Mouse (Mus musculus): Measurements from ENCODE around the gene Ms4a6d. TPM values are rescaled to one million over a fixed set of nuclear protein-coding genes. Genes with fewer than 3 reads are reported as not detected.

Ms4a6d gene
- polyA plus RNA-seq, 1 experiment: not detected

GRCm38 (mm10) chr19:11634330-11634729 is 29.7 kb upstream of the Ms4a6d start:
- Histone ChIP-seq H3K79me2 (ENCODE audit: control insufficient read depth, insufficient read depth) (no peaks in the 10 kb centered on the region), H3K27me3 (ENCODE audit: control insufficient read depth, insufficient read depth, insufficient read length) (no peaks in the 10 kb centered on the region), H3K36me3 (ENCODE audit: control insufficient read depth, insufficient read depth) (no peaks in the 10 kb centered on the region), H3K4me3 (ENCODE audit: insufficient read depth, poor library complexity, severe bottlenecking) (no peak overlapping the region), H3K79me3 (ENCODE audit: low read depth) (no peaks in the 10 kb centered on the region), H3ac (ENCODE audit: control insufficient read depth, insufficient read length, low read depth) (no peak overlapping the region)
- TF ChIP-seq CTCF (IDR thresholded peaks at IDR 0.05; ENCODE audit: control insufficient read depth, insufficient read depth, insufficient read length) (no peak), CEBPB (IDR thresholded peaks at IDR 0.05; ENCODE audit: low read depth) (no peak), MAX (IDR thresholded peaks at IDR 0.05) (no peak), MYOD1 (IDR thresholded peaks at IDR 0.05; ENCODE audit: control insufficient read depth, insufficient read length, low read depth) (no peak), USF1 (IDR thresholded peaks at IDR 0.05; ENCODE audit: low read depth) (no peak), MYOG (IDR thresholded peaks at IDR 0.05; ENCODE audit: control insufficient read depth, extremely low read depth, insufficient read length) (no peak), FOSL1 (IDR thresholded peaks at IDR 0.05; ENCODE audit: insufficient read depth, low read length, poor library complexity, severe bottlenecking) (no peak)

DNA sequence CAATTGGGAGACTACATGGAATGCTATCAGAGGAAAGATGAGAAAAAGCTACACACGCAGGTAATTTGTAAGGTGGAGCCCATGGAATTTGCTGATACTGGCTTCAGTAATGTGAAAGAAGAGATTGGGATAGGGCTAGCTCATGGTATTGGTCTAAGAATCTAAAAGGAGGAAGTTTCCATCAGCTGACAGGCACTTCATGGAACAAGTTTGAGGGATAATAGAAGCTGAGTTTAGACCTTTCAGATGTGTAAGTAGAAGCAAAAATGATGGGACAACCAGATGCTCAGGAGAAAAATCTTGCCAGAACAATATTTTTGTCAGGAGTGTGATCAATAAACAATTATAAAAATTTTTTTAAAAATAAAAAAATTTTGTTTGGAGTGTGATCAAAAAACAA is 29.1 kb upstream of the Ms4a6d start:
- Histone ChIP-seq H3K4me3 (ENCODE audit: insufficient read depth, poor library complexity, severe bottlenecking) (no peak overlapping the region), H3K27me3 (ENCODE audit: control insufficient read depth, insufficient read depth, insufficient read length) (no peaks in the 10 kb centered on the region), H3K36me3 (ENCODE audit: control insufficient read depth, insufficient read depth) (no peaks in the 10 kb centered on the region), H3ac (ENCODE audit: control insufficient read depth, insufficient read length, low read depth) (no peak overlapping the region), H3K79me3 (ENCODE audit: low read depth) (no peaks in the 10 kb centered on the region), H3K79me2 (ENCODE audit: control insufficient read depth, insufficient read depth) (no peaks in the 10 kb centered on the region)
- no peak for TF ChIP-seq CTCF (IDR thresholded peaks at IDR 0.05; ENCODE audit: control insufficient read depth, insufficient read depth, insufficient read length)
- TF ChIP-seq FOSL1 (IDR thresholded peaks at IDR 0.05; ENCODE audit: insufficient read depth, low read length, poor library complexity, severe bottlenecking): no peak
- TF ChIP-seq MYOD1 (IDR thresholded peaks at IDR 0.05; ENCODE audit: control insufficient read depth, insufficient read length, low read depth): no peak
- no peak for TF ChIP-seq MYOG (IDR thresholded peaks at IDR 0.05; ENCODE audit: control insufficient read depth, extremely low read depth, insufficient read length)
- TF ChIP-seq CEBPB (IDR thresholded peaks at IDR 0.05; ENCODE audit: low read depth): no peak
- TF ChIP-seq MAX (IDR thresholded peaks at IDR 0.05): no peak
- TF ChIP-seq USF1 (IDR thresholded peaks at IDR 0.05; ENCODE audit: low read depth): no peak

DNA sequence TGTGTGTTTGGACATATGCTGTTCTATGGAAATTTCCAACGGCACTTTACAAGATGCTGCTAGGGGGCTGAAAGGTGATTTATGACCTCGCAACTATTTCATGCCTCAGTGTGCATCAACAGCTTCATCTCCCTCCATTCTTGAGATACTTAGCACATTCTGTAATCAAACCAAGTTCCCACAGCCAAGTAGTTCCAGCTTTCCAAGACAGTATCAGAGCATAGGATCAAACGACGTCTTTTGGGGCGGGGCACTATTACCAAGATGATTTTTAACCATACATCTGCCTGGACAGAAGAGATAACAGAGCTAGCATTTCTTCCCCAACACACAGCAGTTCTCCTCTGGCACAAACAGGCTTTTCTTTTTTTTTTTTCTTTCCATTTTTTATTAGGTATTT is 20.6 kb upstream of the Ms4a6d start:
- Histone ChIP-seq H3K27me3 (ENCODE audit: control insufficient read depth, insufficient read depth, insufficient read length) (no peaks in the 10 kb centered on the region), H3K4me3 (ENCODE audit: insufficient read depth, poor library complexity, severe bottlenecking) (no peak overlapping the region), H3K79me3 (ENCODE audit: low read depth) (no peaks in the 10 kb centered on the region), H3K79me2 (ENCODE audit: control insufficient read depth, insufficient read depth) (no peaks in the 10 kb centered on the region), H3K36me3 (ENCODE audit: control insufficient read depth, insufficient read depth) (no peaks in the 10 kb centered on the region), H3ac (ENCODE audit: control insufficient read depth, insufficient read length, low read depth) (no peak overlapping the region)
- TF ChIP-seq USF1 (IDR thresholded peaks at IDR 0.05; ENCODE audit: low read depth): no peak
- no peak for TF ChIP-seq MYOG (IDR thresholded peaks at IDR 0.05; ENCODE audit: control insufficient read depth, extremely low read depth, insufficient read length)
- TF ChIP-seq FOSL1 (IDR thresholded peaks at IDR 0.05; ENCODE audit: insufficient read depth, low read length, poor library complexity, severe bottlenecking): no peak
- TF ChIP-seq CTCF (IDR thresholded peaks at IDR 0.05; ENCODE audit: control insufficient read depth, insufficient read depth, insufficient read length): no peak
- no peak for TF ChIP-seq MYOD1 (IDR thresholded peaks at IDR 0.05; ENCODE audit: control insufficient read depth, insufficient read length, low read depth)
- no peak for TF ChIP-seq MAX (IDR thresholded peaks at IDR 0.05)
- TF ChIP-seq CEBPB (IDR thresholded peaks at IDR 0.05; ENCODE audit: low read depth): no peak

DNA sequence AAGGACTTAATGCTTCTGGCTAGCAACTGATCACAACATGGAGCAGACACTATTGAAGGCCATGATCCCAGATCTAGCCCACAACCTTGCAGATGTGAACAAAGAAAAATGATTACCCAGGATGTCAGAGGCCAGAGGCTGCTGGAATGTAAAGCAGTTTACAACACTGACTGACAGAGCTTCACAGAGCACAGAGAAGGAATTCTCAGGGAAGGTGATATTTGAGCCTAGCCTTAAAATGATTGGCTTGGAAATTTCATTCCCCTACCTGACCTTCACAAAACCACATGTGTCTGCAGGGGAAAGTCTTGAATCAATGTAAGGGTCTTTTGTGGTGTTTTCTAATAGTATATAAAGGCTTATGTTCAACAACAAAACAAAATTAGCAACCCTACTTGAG is 20.2 kb upstream of the Ms4a6d start:
- H3K79me3 ChIP-seq (ENCODE audit: low read depth): no peaks in the 10 kb centered on the region
- TF ChIP-seq MYOG (IDR thresholded peaks at IDR 0.05; ENCODE audit: control insufficient read depth, extremely low read depth, insufficient read length) (no peak), FOSL1 (IDR thresholded peaks at IDR 0.05; ENCODE audit: insufficient read depth, low read length, poor library complexity, severe bottlenecking) (no peak), CEBPB (IDR thresholded peaks at IDR 0.05; ENCODE audit: low read depth) (no peak), MAX (IDR thresholded peaks at IDR 0.05) (no peak), MYOD1 (IDR thresholded peaks at IDR 0.05; ENCODE audit: control insufficient read depth, insufficient read length, low read depth) (no peak), CTCF (IDR thresholded peaks at IDR 0.05; ENCODE audit: control insufficient read depth, insufficient read depth, insufficient read length) (no peak)
- no peaks in the 10 kb centered on the region for H3K79me2 ChIP-seq (ENCODE audit: control insufficient read depth, insufficient read depth)
- H3K36me3 ChIP-seq (ENCODE audit: control insufficient read depth, insufficient read depth): no peaks in the 10 kb centered on the region
- H3K27me3 ChIP-seq (ENCODE audit: control insufficient read depth, insufficient read depth, insufficient read length): no peaks in the 10 kb centered on the region
- H3K4me3 ChIP-seq (ENCODE audit: insufficient read depth, poor library complexity, severe bottlenecking): no peak overlapping the region
- no peak overlapping the region for H3ac ChIP-seq (ENCODE audit: control insufficient read depth, insufficient read length, low read depth)

DNA sequence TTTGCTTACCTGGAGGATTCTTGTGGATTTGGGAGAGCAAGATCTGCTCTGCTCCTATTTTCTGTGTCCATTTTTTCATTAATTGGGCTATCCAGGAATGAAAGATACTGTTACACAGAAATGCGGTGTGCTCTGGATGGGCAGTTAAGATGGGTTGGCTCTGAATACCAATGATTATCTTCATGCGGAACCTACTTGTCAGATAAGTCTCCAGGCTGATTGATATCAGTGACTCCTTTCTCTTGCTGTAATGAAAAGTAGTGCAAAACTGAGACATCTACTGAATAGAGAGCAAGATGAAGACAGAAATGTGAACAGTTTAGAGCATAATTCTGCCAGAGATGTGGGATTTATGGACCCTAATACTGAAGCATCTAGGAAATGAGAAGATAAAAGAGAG is 18.9 kb upstream of the Ms4a6d start, which contains the start of gene Ms4a2:
Gene Ms4a2, minus strand, starts transcription at position 169 of the 400 bp plus-strand sequence.
- Histone ChIP-seq H3K79me2 (ENCODE audit: control insufficient read depth, insufficient read depth) (no peaks in the 10 kb centered on the region), H3K27me3 (ENCODE audit: control insufficient read depth, insufficient read depth, insufficient read length) (no peaks in the 10 kb centered on the region), H3K4me3 (ENCODE audit: insufficient read depth, poor library complexity, severe bottlenecking) (no peak within 1 kb of the TSS), H3K79me3 (ENCODE audit: low read depth) (no peaks in the 10 kb centered on the region), H3ac (ENCODE audit: control insufficient read depth, insufficient read length, low read depth) (no peak within 1 kb of the TSS), H3K36me3 (ENCODE audit: control insufficient read depth, insufficient read depth) (no peaks in the 10 kb centered on the region)
- TF ChIP-seq CTCF (IDR thresholded peaks at IDR 0.05; ENCODE audit: control insufficient read depth, insufficient read depth, insufficient read length) (no peak), USF1 (IDR thresholded peaks at IDR 0.05; ENCODE audit: low read depth) (no peak), FOSL1 (IDR thresholded peaks at IDR 0.05; ENCODE audit: insufficient read depth, low read length, poor library complexity, severe bottlenecking) (no peak), MYOD1 (IDR thresholded peaks at IDR 0.05; ENCODE audit: control insufficient read depth, insufficient read length, low read depth) (no peak), MYOG (IDR thresholded peaks at IDR 0.05; ENCODE audit: control insufficient read depth, extremely low read depth, insufficient read length) (no peak), CEBPB (IDR thresholded peaks at IDR 0.05; ENCODE audit: low read depth) (no peak), MAX (IDR thresholded peaks at IDR 0.05) (no peak)

GRCm38 (mm10) chr19:11617983-11618382 is 13.3 kb upstream of the Ms4a6d start:
- H3K79me3 ChIP-seq (ENCODE audit: low read depth): no peaks in the 10 kb centered on the region
- TF ChIP-seq USF1 (IDR thresholded peaks at IDR 0.05; ENCODE audit: low read depth): no peak
- TF ChIP-seq CEBPB (IDR thresholded peaks at IDR 0.05; ENCODE audit: low read depth): no peak
- TF ChIP-seq MAX (IDR thresholded peaks at IDR 0.05): no peak
- TF ChIP-seq CTCF (IDR thresholded peaks at IDR 0.05; ENCODE audit: control insufficient read depth, insufficient read depth, insufficient read length): no peak
- TF ChIP-seq MYOG (IDR thresholded peaks at IDR 0.05; ENCODE audit: control insufficient read depth, extremely low read depth, insufficient read length): no peak
- TF ChIP-seq MYOD1 (IDR thresholded peaks at IDR 0.05; ENCODE audit: control insufficient read depth, insufficient read length, low read depth): no peak
- TF ChIP-seq FOSL1 (IDR thresholded peaks at IDR 0.05; ENCODE audit: insufficient read depth, low read length, poor library complexity, severe bottlenecking): no peak
- no peak overlapping the region for H3K4me3 ChIP-seq (ENCODE audit: insufficient read depth, poor library complexity, severe bottlenecking)
- no peaks in the 10 kb centered on the region for H3K27me3 ChIP-seq (ENCODE audit: control insufficient read depth, insufficient read depth, insufficient read length)
- no peak overlapping the region for H3ac ChIP-seq (ENCODE audit: control insufficient read depth, insufficient read length, low read depth)
- no peaks in the 10 kb centered on the region for H3K79me2 ChIP-seq (ENCODE audit: control insufficient read depth, insufficient read depth)
- H3K36me3 ChIP-seq (ENCODE audit: control insufficient read depth, insufficient read depth): no peaks in the 10 kb centered on the region
